Mouse (Mus musculus): ENCODE measurements around the gene Rab31. TPM values are rescaled to one million over a fixed set of nuclear protein-coding genes. Genes with fewer than 3 reads are reported as not detected.

Gene Rab31
- polyA plus RNA-seq, 1 experiment from 2014 or later = 32.0 TPM

- H3K4me3 ChIP-seq (replicated peaks) = no peak overlapping the region
- H3K27ac ChIP-seq = no peak overlapping the region
- ATAC-seq (ENCODE audit: insufficient read depth, low FRiP score, low read depth) = no peak
- H3K4me1 ChIP-seq = no peaks in the 10 kb centered on the region
- H3K4me2 ChIP-seq = no peak overlapping the region
- no peaks in the 10 kb centered on the region; the same call in 1 of the 2 replicates for H3K36me3 ChIP-seq
- no peaks in the 10 kb centered on the region for H3K27me3 ChIP-seq (replicated peaks)
- no peak overlapping the region for H3K9ac ChIP-seq
- 89% methylated on average over 7 of the region's 7 CpGs for WGBS
- no peaks in the 10 kb centered on the region for H3K9me3 ChIP-seq
Observed at GRCm38 (mm10) chr17:65749803-65750202, 22.7 kb downstream of the Rab31 start.

GRCm38 (mm10) chr17:65748997-65749396 lies 23.6 kb downstream of the Rab31 start:
- no peaks in the 10 kb centered on the region for H3K27me3 ChIP-seq (replicated peaks)
- no peak overlapping the region for H3K4me3 ChIP-seq (replicated peaks)
- H3K9me3 ChIP-seq = no peaks in the 10 kb centered on the region
- no peak overlapping the region for H3K9ac ChIP-seq
- ATAC-seq (ENCODE audit: insufficient read depth, low FRiP score, low read depth) = no peak
- H3K4me2 ChIP-seq = no peak overlapping the region
- H3K36me3 ChIP-seq = no peaks in the 10 kb centered on the region; the same call in 1 of the 2 replicates
- H3K4me1 ChIP-seq = no peaks in the 10 kb centered on the region
- 77% methylated on average over 6 of the region's 6 CpGs for WGBS
- no peak overlapping the region for H3K27ac ChIP-seq

- no peak overlapping the region for H3K4me3 ChIP-seq (replicated peaks)
- no peak for ATAC-seq (ENCODE audit: insufficient read depth, low FRiP score, low read depth)
Observed at GRCm38 (mm10) chr17:65746314-65746713, 26.2 kb downstream of the Rab31 start.

GRCm38 (mm10) chr17:65743664-65744330 lies 28.8 kb downstream of the Rab31 start:
- WGBS = 74% methylated on average over 11 of the region's 11 CpGs
- no peaks in the 10 kb centered on the region for H3K4me1 ChIP-seq
- no peaks in the 10 kb centered on the region for H3K27me3 ChIP-seq (replicated peaks)
- no peak overlapping the region for H3K4me3 ChIP-seq (replicated peaks)
- H3K9ac ChIP-seq = no peak overlapping the region
- H3K27ac ChIP-seq = no peak overlapping the region
- no peak for ATAC-seq (ENCODE audit: insufficient read depth, low FRiP score, low read depth)
- no peaks in the 10 kb centered on the region; the same call in 1 of the 2 replicates for H3K36me3 ChIP-seq
- H3K9me3 ChIP-seq = no peaks in the 10 kb centered on the region
- H3K4me2 ChIP-seq = no peak overlapping the region

More at GRCm38 (mm10) chr17:65746314-65746713, 26.2 kb downstream of the Rab31 start:
- WGBS = 78% methylated on average over 6 of the region's 6 CpGs
- Histone ChIP-seq H3K27me3 (replicated peaks) (no peaks in the 10 kb centered on the region), H3K9ac (no peak overlapping the region), H3K36me3 (no peaks in the 10 kb centered on the region; the same call in 1 of the 2 replicates), H3K27ac (no peak overlapping the region), H3K4me1 (no peaks in the 10 kb centered on the region), H3K4me2 (no peak overlapping the region), H3K9me3 (no peaks in the 10 kb centered on the region)

GRCm38 (mm10) chr17:65742969-65743368 lies 29.6 kb downstream of the Rab31 start:
- 65% methylated on average over 4 of the region's 4 CpGs for WGBS
- ATAC-seq (ENCODE audit: insufficient read depth, low FRiP score, low read depth) = no peak

GRCm38 (mm10) chr17:65742245-65742905 lies 30.2 kb downstream of the Rab31 start:
- Histone ChIP-seq H3K27me3 (replicated peaks) (no peaks in the 10 kb centered on the region), H3K36me3 (no peaks in the 10 kb centered on the region; the same call in 1 of the 2 replicates), H3K4me1 (no peaks in the 10 kb centered on the region), H3K4me2 (no peak overlapping the region), H3K9ac (no peak overlapping the region), H3K27ac (no peak overlapping the region), H3K9me3 (no peaks in the 10 kb centered on the region), H3K4me3 (replicated peaks) (no peak overlapping the region)
- no peak for ATAC-seq (ENCODE audit: insufficient read depth, low FRiP score, low read depth)
- WGBS = 79% methylated on average over 10 of the region's 10 CpGs

More at GRCm38 (mm10) chr17:65742969-65743368, 29.6 kb downstream of the Rab31 start:
- Histone ChIP-seq H3K27ac (no peak overlapping the region), H3K9me3 (no peaks in the 10 kb centered on the region), H3K27me3 (replicated peaks) (no peaks in the 10 kb centered on the region), H3K4me2 (no peak overlapping the region), H3K4me1 (no peaks in the 10 kb centered on the region), H3K9ac (no peak overlapping the region), H3K4me3 (replicated peaks) (no peak overlapping the region), H3K36me3 (no peaks in the 10 kb centered on the region; the same call in 1 of the 2 replicates)

GRCm38 (mm10) chr17:65741565-65741964 lies 31.0 kb downstream of the Rab31 start:
- ATAC-seq (ENCODE audit: insufficient read depth, low FRiP score, low read depth) = no peak
- Histone ChIP-seq H3K27me3 (replicated peaks) (no peaks in the 10 kb centered on the region), H3K4me2 (no peak overlapping the region), H3K9me3 (no peaks in the 10 kb centered on the region), H3K27ac (no peak overlapping the region), H3K4me1 (no peaks in the 10 kb centered on the region), H3K9ac (no peak overlapping the region), H3K36me3 (no peaks in the 10 kb centered on the region; the same call in 1 of the 2 replicates), H3K4me3 (replicated peaks) (no peak overlapping the region)
- WGBS = 84% methylated on average over 4 of the region's 4 CpGs

- no peak overlapping the region for H3K4me3 ChIP-seq (replicated peaks)
- H3K9ac ChIP-seq = no peak overlapping the region
- ATAC-seq (ENCODE audit: insufficient read depth, low FRiP score, low read depth) = no peak
- no peak overlapping the region for H3K27ac ChIP-seq
- no peaks in the 10 kb centered on the region for H3K4me1 ChIP-seq
- no peaks in the 10 kb centered on the region for H3K27me3 ChIP-seq (replicated peaks)
- 82% methylated on average over 15 of the region's 15 CpGs for WGBS
- no peaks in the 10 kb centered on the region for H3K9me3 ChIP-seq
- no peaks in the 10 kb centered on the region; the same call in 1 of the 2 replicates for H3K36me3 ChIP-seq
- H3K4me2 ChIP-seq = no peak overlapping the region
Observed at GRCm38 (mm10) chr17:65739874-65740725, 32.5 kb downstream of the Rab31 start.

- Histone ChIP-seq H3K9me3 (no peaks in the 10 kb centered on the region), H3K27ac (no peak overlapping the region), H3K27me3 (replicated peaks) (no peaks in the 10 kb centered on the region), H3K4me2 (no peak overlapping the region), H3K4me3 (replicated peaks) (no peak overlapping the region), H3K4me1 (no peaks in the 10 kb centered on the region), H3K36me3 (no peaks in the 10 kb centered on the region), H3K9ac (no peak overlapping the region)
- ATAC-seq (ENCODE audit: insufficient read depth, low FRiP score, low read depth) = no peak
- WGBS = 63% methylated on average over 6 of the region's 6 CpGs
Observed at GRCm38 (mm10) chr17:65737622-65738021, 34.9 kb downstream of the Rab31 start.

GRCm38 (mm10) chr17:65737175-65737574 lies 35.4 kb downstream of the Rab31 start:
- H3K27ac ChIP-seq = no peak overlapping the region
- no peak for ATAC-seq (ENCODE audit: insufficient read depth, low FRiP score, low read depth)
- no peaks in the 10 kb centered on the region for H3K36me3 ChIP-seq
- no peaks in the 10 kb centered on the region for H3K4me1 ChIP-seq
- H3K4me2 ChIP-seq = no peak overlapping the region
- H3K9me3 ChIP-seq = no peaks in the 10 kb centered on the region
- H3K4me3 ChIP-seq (replicated peaks) = no peak overlapping the region
- WGBS = 80% methylated on average over 5 of the region's 5 CpGs
- no peak overlapping the region for H3K9ac ChIP-seq
- H3K27me3 ChIP-seq (replicated peaks) = no peaks in the 10 kb centered on the region

- Histone ChIP-seq H3K4me2 (no peak overlapping the region), H3K4me1 (no peaks in the 10 kb centered on the region), H3K4me3 (replicated peaks) (no peak overlapping the region), H3K9me3 (no peaks in the 10 kb centered on the region), H3K36me3 (no peaks in the 10 kb centered on the region), H3K27me3 (replicated peaks) (no peaks in the 10 kb centered on the region), H3K9ac (no peak overlapping the region), H3K27ac (no peak overlapping the region)
- no peak for ATAC-seq (ENCODE audit: insufficient read depth, low FRiP score, low read depth)
- WGBS = 87% methylated on average over 2 of the region's 2 CpGs
Observed at GRCm38 (mm10) chr17:65735088-65735487, 37.5 kb downstream of the Rab31 start.

GRCm38 (mm10) chr17:65732666-65733065 lies 39.9 kb downstream of the Rab31 start:
- 82% methylated on average over 4 of the region's 4 CpGs for WGBS
- no peak for ATAC-seq (ENCODE audit: insufficient read depth, low FRiP score, low read depth)
- no peak overlapping the region for H3K4me3 ChIP-seq (replicated peaks)
- no peak overlapping the region for H3K27ac ChIP-seq
- no peaks in the 10 kb centered on the region for H3K27me3 ChIP-seq (replicated peaks)
- H3K36me3 ChIP-seq = no peaks in the 10 kb centered on the region
- no peaks in the 10 kb centered on the region for H3K9me3 ChIP-seq
- H3K4me2 ChIP-seq = no peak overlapping the region
- no peaks in the 10 kb centered on the region for H3K4me1 ChIP-seq
- H3K9ac ChIP-seq = no peak overlapping the region

Measured in stomach, embryonic 15.5 days (tissue).